Mouse (Mus musculus): ENCODE measurements around the gene Brdt. TPM values are rescaled to one million over a fixed set of nuclear protein-coding genes. Genes with fewer than 3 reads are reported as not detected.

Brdt gene
- total RNA-seq, 2 experiments from 2014 or later = 5.6 to 8.2 TPM

DNA sequence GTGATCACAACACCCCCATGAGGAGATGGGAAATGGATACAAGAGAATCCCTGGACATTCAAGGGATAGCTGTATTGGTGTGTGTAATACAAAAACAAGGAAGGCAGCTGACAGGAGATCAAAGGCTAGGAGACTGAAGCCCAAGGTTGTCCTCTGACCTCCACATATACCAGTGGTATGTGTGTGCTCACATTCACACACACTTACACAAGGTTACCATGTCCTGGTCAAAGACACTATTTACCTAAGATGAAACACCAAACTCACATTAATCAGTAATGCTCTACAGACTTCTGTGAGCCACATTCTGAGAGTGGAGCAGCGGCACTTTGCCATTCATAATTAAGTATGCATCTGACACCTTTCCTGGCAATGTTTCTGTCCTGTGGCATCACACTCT lies 79.3 kb downstream of the Brdt start:
- DNase-seq (ENCODE audit: low spot score in 2 of 2) = no peak

DNA sequence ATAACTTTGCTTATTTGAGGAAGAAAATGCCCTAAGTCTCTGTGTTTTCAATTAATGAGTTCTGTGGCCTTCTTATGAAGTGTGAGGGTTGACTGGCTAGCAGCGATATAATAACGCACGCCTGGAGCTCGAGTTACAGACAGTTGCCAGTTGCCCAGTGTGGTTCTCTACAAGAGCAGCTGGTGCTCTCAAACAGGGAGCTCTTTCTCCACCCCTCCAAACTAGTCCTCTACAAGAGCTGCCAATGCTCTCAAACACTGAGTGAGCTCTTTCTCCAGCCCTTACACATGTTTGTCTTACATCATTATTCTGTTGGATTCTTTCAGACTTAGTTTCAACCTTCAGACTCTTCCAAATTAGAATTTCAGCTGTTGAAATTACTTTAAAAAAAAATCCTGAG lies 80.4 kb downstream of the Brdt start:
- no peak for DNase-seq (ENCODE audit: low spot score in 2 of 2)

DNA sequence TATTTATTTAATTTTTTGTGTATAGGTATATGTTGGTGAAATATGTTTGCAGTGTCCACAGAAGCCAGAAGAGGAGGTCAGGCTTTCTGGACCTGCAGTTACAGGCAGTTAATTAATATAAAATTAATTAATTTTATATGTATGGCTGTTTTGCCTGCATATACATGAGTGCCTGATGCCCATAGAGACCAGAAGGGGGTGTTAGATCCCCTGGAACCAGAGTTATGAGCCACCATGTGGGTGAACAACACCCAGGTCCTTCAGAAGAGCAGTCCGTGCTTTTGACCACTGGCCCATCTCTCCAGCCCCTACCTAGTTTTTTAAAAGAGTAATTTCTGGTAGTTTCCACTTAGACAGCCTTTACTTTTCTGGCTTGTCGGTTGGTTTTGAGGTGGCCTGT lies 81.3 kb downstream of the Brdt start:
- no peak for DNase-seq (ENCODE audit: low spot score in 2 of 2)

DNA sequence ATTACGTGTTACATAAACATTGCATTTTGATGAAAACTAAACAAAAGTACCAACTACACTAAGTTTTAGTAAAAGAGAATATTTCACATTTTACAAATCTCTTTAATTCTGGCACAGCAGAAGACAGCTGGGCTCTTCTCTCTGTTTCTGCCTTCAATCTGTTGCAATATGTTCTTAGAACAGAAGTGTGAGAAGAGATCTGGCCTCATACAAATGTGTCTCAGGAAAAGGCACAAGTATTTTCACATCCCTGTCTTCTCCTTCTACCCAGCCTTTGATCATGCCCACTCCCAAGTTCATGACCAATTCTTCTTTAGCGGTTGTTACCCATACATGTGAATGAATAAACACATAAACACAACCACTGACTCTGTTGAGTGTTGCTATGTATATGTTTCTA lies 84.1 kb downstream of the Brdt start:
- no peak for DNase-seq (ENCODE audit: low spot score in 2 of 2)

DNA sequence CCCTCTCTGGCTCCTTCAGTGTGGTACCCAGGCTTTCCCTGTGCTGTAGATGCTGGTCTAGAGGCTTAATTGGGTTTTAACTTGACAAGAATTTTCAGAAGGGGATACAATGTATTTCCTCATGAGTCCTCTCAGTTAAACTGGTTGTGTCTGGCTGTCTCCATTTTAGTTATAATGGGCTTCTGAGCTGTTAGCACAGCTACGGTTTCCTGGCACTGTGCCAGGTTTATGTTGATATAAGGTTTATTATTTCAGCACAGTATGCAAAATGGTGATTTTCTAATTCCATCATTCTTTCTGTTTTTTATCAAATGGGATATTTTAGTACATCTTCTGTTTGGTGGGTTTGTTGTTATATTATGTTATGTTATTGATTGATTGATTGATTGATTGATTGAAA lies 90.7 kb downstream of the Brdt start:
- no peak for DNase-seq (ENCODE audit: low spot score in 2 of 2)

DNA sequence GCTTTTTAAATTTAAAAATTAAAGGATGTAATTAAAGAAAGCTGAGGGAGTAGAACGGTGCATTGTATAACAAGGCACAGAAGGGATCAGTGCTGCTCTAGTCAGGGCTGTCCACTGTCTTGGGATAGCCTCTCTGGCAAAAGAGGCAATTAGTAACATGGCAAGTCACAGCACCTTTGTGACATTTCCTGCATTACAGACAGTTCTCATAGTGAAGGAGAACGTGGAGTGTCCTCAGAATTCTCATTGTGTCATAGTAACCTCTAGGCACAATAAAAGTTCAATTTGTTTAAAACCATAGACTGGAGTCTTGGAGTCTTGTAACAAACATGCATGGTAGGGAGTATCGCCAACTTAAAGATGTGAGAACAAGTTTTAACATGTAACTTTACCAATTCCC lies 100.3 kb downstream of the Brdt start, which contains the start of gene Lpcat2b:
TSS of gene Lpcat2b (plus strand) at position 301 of the 400 bp plus-strand sequence.
- DNase-seq (ENCODE audit: low spot score in 2 of 2) = no peak

DNA sequence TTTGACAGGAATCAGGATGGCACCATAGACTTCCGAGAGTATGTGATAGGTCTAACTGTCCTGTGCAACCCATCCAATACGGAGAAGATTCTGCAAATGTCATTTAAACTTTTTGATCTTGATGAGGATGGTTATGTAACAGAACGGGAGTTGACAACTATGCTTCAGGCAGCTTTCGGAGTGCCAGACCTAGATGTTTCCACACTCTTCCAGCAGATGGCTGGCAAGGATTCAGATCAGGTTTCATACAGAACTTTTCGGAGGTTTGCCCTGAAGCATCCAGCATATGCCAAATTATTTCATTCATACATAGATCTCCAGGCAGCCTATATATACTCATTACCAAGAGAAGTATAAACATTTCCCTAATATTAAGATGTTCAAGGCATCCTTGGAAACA lies 103.0 kb downstream of the Brdt start:
- DNase-seq (ENCODE audit: low spot score in 2 of 2) = no peak

DNA sequence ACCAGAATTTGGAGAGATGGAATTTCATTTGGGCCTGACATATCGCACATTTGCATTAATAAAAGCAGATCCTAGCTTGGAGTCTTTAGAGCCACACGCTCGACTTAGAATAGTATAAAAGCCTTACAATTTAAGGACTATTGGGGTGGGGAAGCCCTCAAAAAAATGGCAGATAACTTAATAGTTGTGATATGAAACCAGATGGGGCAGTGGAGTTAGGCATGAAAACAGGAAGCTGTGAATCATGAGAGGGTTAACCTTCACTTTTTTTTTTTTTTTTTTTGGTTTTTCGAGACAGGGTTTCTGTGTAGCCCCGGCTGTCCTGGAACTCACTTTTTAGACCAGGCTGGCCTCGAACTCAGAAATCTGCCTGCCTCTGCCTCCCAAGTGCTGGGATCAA lies 105.2 kb downstream of the Brdt start:
- DNase-seq (ENCODE audit: low spot score in 2 of 2) = no peak

Other genes starting within 250 kb of the Brdt start
- 100 to 1,000 TPM; 214 to 231 TPM for gene Tgfbr3, start 41.5 kb upstream of the Brdt start, total RNA-seq (2021)
- 1 to 10 TPM; 1.4 to 1.5 TPM for gene Ephx4, start 71.6 kb downstream of the Brdt start, total RNA-seq (2021)
- gene Lpcat2b, start 100.4 kb downstream of the Brdt start, total RNA-seq (2021) = not detected
- gene Btbd8, start 106.8 kb downstream of the Brdt start, total RNA-seq (2021) = 10 to 100 TPM; 12.6 to 13.8 TPM
- not detected for gene Gm42669, start 176.5 kb downstream of the Brdt start, total RNA-seq (2021)
- gene 1700028K03Rik, start 203.6 kb downstream of the Brdt start, total RNA-seq (2021) = under 1 TPM; 0.11 to 0.20 TPM

All from adrenal gland, postnatal 4 days (tissue).